Mouse (Mus musculus) liver, embryonic 14.5 days (tissue): ENCODE measurements at regions not wholly inside any gene's neighbourhood (a gene's known extent, or its start where the extent isn't known, plus 50 kb on each side); places are given as distances from the start of the nearest gene placed in this dataset.

ENCODE experiments used
- CTCF ChIP-seq: IDR thresholded peaks from 2 replicates; pipeline ENCODE4 v1.5.1; 2016; ENCODE audit warnings: antibody characterized with exemption, low read depth, control low read depth
- EP300 ChIP-seq: IDR thresholded peaks from 2 replicates; pipeline ENCODE4 v1.6.1; 2016; ENCODE audit warnings: antibody characterized with exemption, low read depth

GRCm38 (mm10) chr12:86821183-86821582, 63.4 kb downstream of the Irf2bpl start:
- TF ChIP-seq CTCF = no peak
- no peak for TF ChIP-seq EP300
